Mouse (Mus musculus): ENCODE data around the gene Nlrp4c. TPM values are rescaled to one million over a fixed set of nuclear protein-coding genes. Genes with fewer than 3 reads are reported as not detected.

The Nlrp4c gene
- not detected for polyA plus RNA-seq (2015; fragmentation: Illumina TruSeq; extraction: RNeasy Lipid Tissue Mini Kit (QIAGEN cat#74804); ENCODE audit: low read depth, low replicate concordance)

DNA sequence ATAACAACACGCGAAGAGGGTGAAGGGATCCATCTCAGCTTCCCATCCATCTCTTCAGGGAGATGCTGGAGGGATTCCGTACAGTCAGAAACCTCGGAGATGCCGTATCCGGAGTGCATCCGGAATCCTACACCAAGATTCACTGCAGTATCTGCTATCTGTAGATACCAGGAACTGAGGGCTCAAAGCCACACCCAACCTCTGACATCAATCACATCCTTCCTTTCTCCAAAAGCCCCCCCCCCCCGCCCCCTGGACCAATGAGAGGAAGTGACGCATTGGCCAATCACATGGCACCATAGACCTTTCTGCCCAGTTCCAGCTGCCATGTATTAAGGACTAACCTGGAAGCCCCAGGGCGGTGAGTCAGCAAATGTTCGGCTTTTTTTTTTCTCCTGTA is at the start of gene Nlrp4c:
Nlrp4c (plus strand) TSS at position 301 of the 400 bp plus-strand sequence.

DNA sequence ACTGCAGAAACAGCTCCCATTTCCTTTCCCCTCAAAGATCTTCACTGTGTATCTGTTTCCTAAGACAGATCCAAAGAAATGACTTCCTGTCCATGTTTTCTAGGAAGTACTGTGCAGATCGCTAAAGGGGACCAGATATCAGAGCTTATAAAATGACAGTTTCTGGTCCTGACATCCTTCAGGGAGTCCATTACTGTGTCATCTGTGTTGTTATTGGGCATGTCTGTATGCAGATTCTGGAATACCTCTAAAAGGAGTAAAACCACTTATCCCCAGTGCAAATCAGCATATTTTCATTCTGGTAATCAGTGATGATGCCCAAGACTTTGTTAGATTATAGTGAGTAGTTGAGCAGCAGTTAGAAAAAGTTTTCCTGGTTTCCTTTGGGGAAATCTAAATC is 34.1 kb upstream of the Nlrp4c start, which contains the start of gene Vmn1r65:
Vmn1r65 (minus strand) TSS at position 101 of the 400 bp plus-strand sequence.

Other genes with a start within 250 kb of the Nlrp4c start
- not detected for gene Vmn1r63, start 239.7 kb upstream of the Nlrp4c start, polyA plus RNA-seq (2015; fragmentation: Illumina TruSeq; extraction: RNeasy Lipid Tissue Mini Kit (QIAGEN cat#74804); ENCODE audit: low read depth, low replicate concordance)
- gene Vmn1r64, start 160.6 kb upstream of the Nlrp4c start, polyA plus RNA-seq (2015; fragmentation: Illumina TruSeq; extraction: RNeasy Lipid Tissue Mini Kit (QIAGEN cat#74804); ENCODE audit: low read depth, low replicate concordance): not detected
- not detected for gene Vmn1r65, start 34.2 kb upstream of the Nlrp4c start, polyA plus RNA-seq (2015; fragmentation: Illumina TruSeq; extraction: RNeasy Lipid Tissue Mini Kit (QIAGEN cat#74804); ENCODE audit: low read depth, low replicate concordance)
- gene Zfp787, start 110.8 kb downstream of the Nlrp4c start, polyA plus RNA-seq (2015; fragmentation: Illumina TruSeq; extraction: RNeasy Lipid Tissue Mini Kit (QIAGEN cat#74804); ENCODE audit: low read depth, low replicate concordance): 26.4 TPM
- 38.9 TPM for gene Zfp444, start 127.1 kb downstream of the Nlrp4c start, polyA plus RNA-seq (2015; fragmentation: Illumina TruSeq; extraction: RNeasy Lipid Tissue Mini Kit (QIAGEN cat#74804); ENCODE audit: low read depth, low replicate concordance)
- gene Galp, start 151.9 kb downstream of the Nlrp4c start, polyA plus RNA-seq (2015; fragmentation: Illumina TruSeq; extraction: RNeasy Lipid Tissue Mini Kit (QIAGEN cat#74804); ENCODE audit: low read depth, low replicate concordance): not detected
- gene Zscan5b, start 177.1 kb downstream of the Nlrp4c start, polyA plus RNA-seq (2015; fragmentation: Illumina TruSeq; extraction: RNeasy Lipid Tissue Mini Kit (QIAGEN cat#74804); ENCODE audit: low read depth, low replicate concordance): not detected
- gene Epp13, start 207.5 kb downstream of the Nlrp4c start, polyA plus RNA-seq (2015; fragmentation: Illumina TruSeq; extraction: RNeasy Lipid Tissue Mini Kit (QIAGEN cat#74804); ENCODE audit: low read depth, low replicate concordance): not detected
- gene Zfp667, start 241.4 kb downstream of the Nlrp4c start, polyA plus RNA-seq (2015; fragmentation: Illumina TruSeq; extraction: RNeasy Lipid Tissue Mini Kit (QIAGEN cat#74804); ENCODE audit: low read depth, low replicate concordance): 10.2 TPM